Mouse (Mus musculus) gastrocnemius, postnatal 25 days (tissue): Measurements from ENCODE around the gene Alkbh1. TPM values are rescaled to one million over a fixed set of nuclear protein-coding genes. Genes with fewer than 3 reads are reported as not detected.
"Not testable (repeated sequence)": the region's sequence is repeated elsewhere in the genome, so short reads cannot be mapped to it uniquely, and the experiment has no call there.

ENCODE experiments used
- DNase-seq: peaks from one replicate; pipeline ENCODE4 v3.0.0; 2022
- long read RNA-seq, 2 experiments: library from polyadenylated mRNA; stranded (forward); transcript quantifications; one replicate each; pipeline ENCODE4 v2.0.0; 2021
- total RNA-seq, 2 experiments: library from RNA; stranded (reverse); gene quantifications; 1 replicate in 1 of 2; 2 replicates in 1 of 2; pipeline ENCODE4 v1.2.3; 2021

Gene Alkbh1
- 1 to 10 TPM; 4.2 to 5.1 TPM for total RNA-seq
- long read RNA-seq, experiment 1, partial matches to known transcripts, result 0 of 7 reads
- long read RNA-seq, experiment 1, other reads (novel, unspliced or antisense), result 2 of 7 reads
- long read RNA-seq, experiment 2, partial matches to known transcripts, result 0 of 6 reads
- long read RNA-seq, experiment 2, other reads (novel, unspliced or antisense), result 2 of 6 reads

GRCm38 (mm10) chr12:87443700-87444122 is at the start of gene Alkbh1, which contains the start of gene Slirp:
Gene Alkbh1, minus strand, starts transcription at chr12:87444017.
Gene Slirp, plus strand, starts transcription at chr12:87443896.
- DNase-seq, result peak; percentile 85

DNA sequence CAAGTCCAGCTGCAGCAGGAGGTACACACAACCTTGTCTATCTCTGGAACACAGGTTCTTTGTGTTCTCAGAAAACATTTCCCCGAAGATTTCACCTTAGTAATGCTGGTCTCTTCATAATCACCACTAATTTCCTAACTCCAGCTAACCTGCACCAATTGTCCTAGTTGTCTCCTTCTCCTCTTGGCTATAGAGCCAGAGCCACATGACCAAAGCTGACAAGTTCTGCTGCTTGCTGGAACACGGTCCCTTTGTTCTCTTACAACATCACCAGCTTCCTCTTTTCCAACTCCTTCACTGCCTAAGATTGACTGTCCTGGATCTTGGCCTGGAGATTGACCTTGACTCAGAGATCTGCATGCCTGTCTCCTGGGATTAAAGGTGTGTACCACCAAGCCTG is 44.9 kb upstream of the Alkbh1 start:
- not testable (repeated sequence) for DNase-seq

DNA sequence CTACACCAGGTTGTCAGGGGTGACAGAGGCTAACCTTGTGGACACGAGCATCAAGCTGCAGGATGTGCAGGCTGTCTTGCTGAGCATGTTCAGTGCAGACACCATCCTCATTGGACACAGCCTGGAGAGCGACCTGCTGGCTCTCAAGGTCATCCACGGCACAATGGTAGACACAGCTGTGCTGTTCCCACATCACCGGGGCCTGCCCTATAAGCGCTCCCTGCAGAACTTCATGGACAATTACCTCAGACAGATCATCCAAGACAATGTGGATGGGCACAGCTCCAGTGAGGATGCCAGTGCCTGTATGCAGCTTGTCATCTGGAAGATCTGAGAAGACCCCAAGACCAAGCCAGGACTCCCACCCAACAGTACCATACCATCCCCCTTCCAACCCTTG is 38.7 kb upstream of the Alkbh1 start:
- DNase-seq, result not testable (repeated sequence)

- no peak for DNase-seq
These were observed 30.9 kb upstream of the Alkbh1 start for GRCm38 (mm10) chr12:87474756-87475155.

DNA sequence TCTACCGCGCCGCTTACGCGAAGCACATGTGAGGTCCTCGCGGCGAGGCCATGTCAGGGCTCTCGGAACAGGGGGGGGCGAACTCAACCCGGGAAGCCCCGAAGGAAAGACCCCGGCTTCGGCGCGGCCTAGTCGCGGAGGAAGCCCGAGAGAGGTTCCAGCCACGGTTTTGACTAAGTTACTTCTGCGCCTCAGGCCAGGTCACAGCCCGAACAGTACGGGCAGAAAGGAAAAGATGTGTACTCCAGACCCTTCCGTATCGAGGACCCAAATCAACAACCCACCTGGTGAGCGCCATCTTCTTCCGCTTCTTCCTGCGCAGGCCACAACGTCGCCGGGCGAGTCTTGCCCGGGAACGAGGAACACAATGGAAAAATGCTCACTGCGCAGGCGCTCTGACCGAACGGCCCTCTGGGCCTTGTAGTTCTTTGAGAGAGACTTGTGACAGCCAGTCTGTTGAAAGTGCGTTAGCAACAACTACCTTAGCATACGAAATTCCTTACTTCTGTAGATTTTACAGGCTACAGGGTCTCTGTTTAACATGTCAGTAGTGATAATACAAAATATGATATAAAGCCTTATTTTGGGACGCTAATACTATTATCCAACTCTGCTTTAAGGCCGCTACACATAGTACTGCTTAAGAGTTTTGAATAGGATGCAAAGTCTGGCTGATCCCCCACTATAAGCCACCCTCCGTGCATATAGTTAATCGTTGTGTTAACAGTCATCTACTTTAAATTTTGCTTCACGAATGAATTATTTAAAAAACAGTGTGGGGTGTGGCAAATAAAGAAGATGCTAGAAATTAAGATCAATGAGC is 28.4 kb upstream of the Alkbh1 start, which contains the start of gene Snw1:
TSS of gene Snw1 (minus strand) at position 311 of the 823 bp plus-strand sequence.
- DNase-seq, result peak; percentile 93

DNA sequence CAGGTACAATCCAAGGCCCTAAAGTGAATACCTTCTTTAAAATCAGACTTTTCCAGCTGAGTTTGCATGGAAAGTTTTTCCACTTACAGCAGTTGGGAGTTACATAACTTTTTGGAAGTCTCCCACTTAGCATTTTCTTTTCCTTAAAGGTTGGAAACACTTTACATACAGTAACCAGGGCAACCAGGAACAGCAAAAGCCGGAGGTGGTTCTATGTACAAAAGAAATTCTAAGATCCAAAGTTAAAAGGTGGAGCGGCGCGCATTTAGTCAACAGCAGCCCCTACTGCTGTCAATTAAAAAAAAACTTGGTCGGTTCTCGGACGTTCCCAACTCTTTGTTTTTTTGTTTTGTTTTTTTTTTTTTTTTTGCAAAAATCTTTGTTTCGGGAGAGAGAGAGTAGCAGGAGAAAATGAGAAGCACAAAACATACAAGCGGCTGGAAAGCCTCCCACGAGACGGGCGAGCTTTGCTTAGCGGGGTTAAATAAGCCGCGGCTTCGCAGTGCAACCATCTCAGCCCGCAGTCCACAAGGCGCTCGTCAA is 27.7 kb upstream of the Alkbh1 start:
- DNase-seq, result no peak

DNA sequence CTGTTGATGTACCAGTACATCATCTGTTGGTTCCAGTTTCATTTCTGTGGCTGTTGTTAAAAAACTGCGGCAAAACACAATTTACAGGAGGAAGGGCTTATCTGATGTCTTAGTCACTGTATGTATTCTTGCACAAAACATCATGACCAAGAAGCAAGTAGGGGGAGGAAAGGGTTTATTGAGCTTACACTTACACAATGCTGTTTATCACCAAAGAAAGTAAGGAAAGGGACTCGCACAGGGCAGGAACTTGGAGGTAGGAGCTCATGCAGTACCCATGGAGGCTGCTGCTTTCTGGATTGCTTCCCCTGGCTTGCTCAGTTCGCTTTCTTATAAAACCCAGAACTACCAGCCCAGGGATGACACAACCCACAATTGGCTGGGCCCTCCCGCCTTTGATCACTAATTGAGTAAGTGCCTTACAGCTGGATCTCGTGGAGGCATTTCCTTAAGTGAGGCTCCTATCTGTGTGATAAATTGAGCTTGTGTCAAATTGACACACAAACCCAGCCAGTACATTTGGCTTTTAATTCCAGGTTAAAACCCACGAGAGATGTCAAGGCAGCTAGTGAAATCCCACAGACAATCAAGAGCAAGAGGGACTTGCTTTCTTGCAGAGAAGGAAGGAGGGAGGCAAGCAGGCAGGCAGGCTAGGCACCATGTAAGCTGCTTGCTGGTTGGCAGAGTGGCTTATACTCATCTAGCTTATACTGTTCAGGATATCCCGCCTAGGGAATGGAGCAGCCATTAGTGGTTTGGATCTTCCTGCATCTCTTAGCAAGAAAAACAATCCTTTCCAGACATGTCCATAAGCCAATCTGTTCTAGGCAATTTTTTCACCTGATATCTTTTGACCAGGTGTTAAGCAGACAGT is 26.7 kb upstream of the Alkbh1 start:
- DNase-seq, result no peak

DNA sequence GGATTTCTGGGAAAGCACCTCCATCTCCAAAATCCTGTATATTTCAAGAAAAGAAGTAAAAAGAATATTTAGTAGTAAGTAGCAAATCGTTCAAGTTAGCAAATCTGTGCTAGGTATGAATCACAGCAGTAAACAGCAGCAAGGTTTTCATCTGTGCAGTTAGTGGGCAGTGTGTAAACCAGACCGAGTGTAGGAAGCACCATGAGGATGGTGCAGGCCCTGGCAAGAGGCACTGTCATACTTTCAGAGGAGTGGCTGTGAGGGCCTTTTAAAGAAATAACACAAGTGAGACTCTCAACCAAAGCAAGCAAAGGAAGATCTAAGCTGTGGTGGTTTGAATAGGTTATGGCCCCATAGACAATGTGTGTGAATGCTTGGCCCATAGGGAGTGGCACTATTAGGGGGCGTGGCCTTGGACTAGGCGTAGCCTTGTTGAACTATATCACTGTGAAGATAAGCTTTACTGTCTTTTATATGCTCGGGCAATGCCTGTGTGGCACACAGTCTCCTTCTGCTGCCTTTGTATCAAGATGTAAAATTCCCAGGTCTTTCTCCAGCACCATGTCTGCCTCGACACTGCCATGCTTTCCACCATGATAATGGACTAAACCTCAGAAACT is 21.0 kb upstream of the Alkbh1 start:
- DNase-seq, result no peak

DNA sequence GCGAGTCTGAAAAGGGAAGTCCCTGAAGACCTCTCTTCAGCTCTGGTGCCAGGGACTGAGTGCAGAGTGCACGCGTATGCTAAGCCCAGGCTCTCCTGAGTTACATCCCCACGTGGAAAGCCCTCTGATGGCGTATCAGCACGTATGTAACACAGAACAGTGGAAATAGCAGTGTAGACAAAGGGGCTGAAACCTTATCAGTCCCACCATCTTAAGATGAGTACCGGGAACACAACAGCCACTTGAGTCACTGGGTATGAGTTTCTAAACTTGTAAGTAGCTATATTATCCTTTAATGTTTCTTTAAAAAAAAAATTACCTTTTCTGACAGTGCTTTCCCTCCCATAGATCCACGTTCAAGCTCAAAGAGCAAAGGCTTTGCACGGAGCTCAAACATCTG is 5.6 kb upstream of the Alkbh1 start:
- no peak for DNase-seq

DNA sequence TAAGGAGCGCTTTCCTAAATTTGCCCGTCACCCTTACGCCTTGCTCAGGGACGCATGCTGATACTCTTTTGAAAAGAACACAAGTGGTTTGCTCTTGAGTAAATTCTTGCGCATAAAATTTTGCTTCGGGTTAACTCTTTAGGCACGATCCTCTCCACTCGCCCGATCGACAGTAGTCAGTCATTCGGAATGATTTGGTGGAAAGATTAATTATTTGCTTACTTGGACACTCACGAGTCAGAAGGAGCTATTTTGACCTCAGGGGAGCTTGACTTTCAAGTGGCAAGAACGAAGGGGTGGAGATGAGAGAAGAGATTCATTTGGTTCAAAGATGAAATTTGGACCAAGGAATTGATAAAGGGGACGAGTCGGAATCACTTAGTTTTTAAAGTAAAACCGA is 394 bp upstream of the Alkbh1 start:
- DNase-seq, result no peak

GRCm38 (mm10) chr12:87443115-87443699 is 610 bp downstream of the Alkbh1 start:
- no peak for DNase-seq

DNA sequence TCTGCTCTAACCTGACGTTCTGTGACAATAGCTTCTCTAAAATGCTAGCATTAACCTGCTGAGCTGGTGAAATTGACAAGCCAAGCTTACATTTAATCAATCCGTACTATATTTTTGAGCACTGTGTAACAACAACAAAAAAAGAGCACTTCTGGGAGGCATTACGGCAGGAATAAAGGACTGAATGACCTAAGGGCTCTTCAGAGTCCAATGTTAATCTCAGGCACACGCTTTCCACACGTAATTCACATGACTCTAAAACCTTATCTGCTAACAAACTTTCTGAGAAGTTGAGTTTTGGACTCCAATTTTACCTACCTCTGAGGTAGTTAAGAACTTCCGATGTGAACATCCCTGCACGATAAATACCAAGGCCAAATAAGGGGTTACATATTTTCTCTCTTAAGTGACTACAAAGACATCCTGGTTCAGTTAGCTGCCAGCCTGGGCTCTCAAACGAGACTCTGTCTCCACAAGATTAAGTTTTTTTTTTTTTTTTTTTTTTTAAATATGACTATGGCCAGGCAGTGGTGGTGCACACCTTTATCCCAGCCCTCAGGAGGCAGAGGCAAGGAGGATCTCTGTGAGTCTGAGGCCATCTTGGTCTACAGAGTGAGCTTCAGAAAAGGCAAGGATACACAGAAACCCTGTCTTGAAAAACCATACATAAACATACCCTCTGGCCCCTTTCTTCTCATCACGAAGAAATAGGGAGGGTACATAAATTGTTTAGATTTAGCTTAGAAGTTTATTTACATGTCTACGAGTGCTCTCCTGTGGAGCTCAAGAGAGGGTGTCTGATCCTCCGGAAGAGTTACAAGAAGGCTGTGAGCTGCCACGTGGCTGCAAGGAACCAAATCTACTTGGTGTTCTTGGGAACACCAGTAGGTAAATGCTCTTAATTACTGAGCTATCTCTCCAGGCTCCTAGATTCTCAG is 1.4 kb downstream of the Alkbh1 start:
- DNase-seq, result no peak

DNA sequence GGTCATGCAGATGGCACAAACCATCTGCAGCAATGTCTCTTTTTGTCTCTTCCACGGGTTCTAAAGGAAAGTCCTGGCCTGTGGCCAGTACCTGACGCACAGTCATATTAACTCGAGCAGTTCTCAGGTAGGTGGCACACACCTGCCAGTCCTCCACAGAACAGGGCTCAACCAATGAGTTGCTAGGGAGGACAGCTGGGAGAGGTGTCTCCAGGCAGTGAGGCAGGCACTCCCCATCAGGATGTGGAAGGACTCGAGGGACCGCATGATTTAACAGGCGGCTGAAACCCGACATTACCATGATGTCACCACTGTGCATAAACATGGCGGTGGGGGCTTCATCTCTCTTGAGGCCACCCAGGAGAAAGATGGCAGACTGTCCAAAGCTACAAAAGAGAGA is 14.9 kb downstream of the Alkbh1 start:
- DNase-seq, result no peak

DNA sequence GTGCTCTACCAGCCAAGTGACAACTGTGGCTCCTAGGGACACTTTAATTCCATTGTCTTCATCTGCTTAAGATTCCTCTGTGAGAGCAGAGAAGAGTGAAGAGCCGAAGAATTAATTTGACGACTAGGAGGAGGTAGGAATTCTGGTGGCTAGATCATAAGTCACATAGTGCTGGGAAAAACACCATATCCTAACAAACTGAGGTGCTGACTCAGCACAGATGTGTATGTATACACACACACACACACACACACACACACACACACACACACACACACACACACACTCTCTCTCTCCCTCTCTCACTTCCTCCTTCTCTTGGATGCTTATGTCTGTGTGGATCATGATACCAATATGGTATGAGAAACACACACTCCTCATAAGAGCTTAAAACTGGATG is 15.5 kb downstream of the Alkbh1 start:
- DNase-seq, result no peak

- DNase-seq, result no peak
These were observed 17.3 kb downstream of the Alkbh1 start for GRCm38 (mm10) chr12:87426354-87427031.

DNA sequence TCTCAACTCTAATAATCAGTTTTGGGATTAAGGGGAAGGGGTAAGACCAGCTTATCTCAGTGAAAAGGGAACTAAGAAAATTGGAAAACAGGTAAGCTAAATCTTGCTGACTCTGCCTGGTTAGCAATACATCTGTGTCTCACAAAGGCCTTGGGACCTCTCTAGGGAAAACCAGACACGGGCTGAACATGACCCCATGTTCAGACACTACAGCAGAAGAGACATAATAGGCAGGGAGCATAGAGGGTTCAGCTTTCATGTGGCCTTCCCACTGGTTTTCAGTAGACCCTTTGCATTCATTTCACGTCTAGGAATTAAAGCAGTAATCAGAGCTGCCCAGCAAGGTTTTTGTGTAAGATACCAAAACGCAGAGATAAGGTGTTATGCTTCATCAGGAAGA is 19.3 kb downstream of the Alkbh1 start:
- no peak for DNase-seq

DNA sequence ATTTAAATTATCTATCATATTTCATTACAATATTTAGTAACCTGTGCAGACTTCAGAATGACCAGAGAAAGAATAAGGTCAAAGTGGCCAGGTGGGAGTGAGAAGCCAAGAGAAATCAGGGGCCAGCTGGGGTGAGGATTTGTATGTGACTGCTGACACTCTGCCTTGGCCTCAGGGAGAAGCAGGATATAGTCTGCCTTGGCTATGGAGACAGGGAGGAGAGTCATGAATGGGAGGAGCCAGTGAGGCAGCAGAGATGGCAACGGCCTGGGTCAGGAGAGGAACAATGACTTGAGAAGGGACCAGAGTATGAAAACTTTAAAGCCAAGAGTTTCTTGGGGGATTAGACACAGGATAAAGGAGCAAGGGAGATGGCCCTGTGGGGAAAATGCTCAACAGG is 20.1 kb downstream of the Alkbh1 start:
- DNase-seq, result no peak

DNA sequence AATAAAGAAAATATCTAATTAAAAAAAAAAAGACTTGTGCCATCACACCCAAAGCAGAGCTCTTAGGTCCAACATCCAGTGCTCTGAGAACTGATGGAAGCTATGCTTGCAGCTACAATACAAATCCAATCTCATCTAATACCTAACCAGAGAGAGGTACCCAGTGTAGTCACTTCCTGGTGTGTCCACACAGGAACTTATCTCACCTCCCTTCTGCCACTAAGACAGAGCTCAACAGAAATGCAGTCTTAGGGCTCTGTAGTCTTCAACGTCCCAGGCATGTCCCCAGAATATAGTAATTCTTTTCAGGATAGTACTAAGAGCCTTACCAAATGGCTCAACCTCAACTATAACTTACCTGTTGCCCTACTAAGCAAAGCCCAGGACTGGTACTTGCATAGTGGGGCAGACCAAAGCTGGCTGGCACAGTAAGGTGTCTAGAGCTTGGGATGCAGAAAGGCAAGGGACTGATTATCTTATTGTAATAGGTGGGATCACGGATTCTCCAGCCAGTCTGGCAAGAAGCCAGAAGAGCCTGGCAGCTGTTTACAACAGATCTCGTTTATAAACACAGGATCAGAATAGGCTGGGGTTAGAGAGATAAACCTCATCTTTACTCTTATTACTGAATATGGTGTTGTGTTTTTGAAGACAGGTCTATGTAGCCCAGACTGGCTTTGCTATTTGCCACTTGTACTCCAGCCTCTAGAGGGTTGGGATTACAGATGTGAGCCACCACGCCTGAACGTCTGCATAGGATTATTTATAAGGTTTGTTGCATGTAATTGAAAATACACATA is 21.9 kb downstream of the Alkbh1 start:
- DNase-seq, result no peak

- no peak for DNase-seq
These were observed 23.8 kb downstream of the Alkbh1 start for GRCm38 (mm10) chr12:87419974-87420485.
